Mouse (Mus musculus) stomach, embryonic 16.5 days (tissue): ENCODE measurements at regions not wholly inside any gene's neighbourhood (a gene's known extent, or its start where the extent isn't known, plus 50 kb on each side); places are given as distances from the start of the nearest gene placed in this dataset.

Experiments used
- ATAC-seq: fragments of 200-750 bp; cut with Nextera tagmentation; 2 replicates; pipeline ENCODE4 v1.8.0; 2017; ENCODE audit warnings: moderate number of reproducible peaks, moderate TSS enrichment; ENCODE audit not compliant: insufficient read depth, low FRiP score
- H3K27ac ChIP-seq: fragments of 300-500 bp; sonication (generic); 2 replicates; pipeline ENCODE4 v1.5.1; 2014; ENCODE audit warnings: low read length
- H3K27me3 ChIP-seq: fragments of 300-500 bp; sonication (generic); 2 replicates; pipeline ENCODE4 v1.6.1; 2014; ENCODE audit warnings: low read length, control low read depth, mixed read lengths; ENCODE audit not compliant: control insufficient read depth, insufficient read depth
- H3K36me3 ChIP-seq: fragments of 300-500 bp; sonication (generic); 2 replicates; pipeline ENCODE4 v1.6.1; 2014; ENCODE audit warnings: low read length; ENCODE audit not compliant: control insufficient read depth, insufficient read depth
- H3K4me1 ChIP-seq: fragments of 300-500 bp; sonication (generic); 2 replicates; pipeline ENCODE4 v1.6.1; 2014; ENCODE audit warnings: low read length, control low read depth, mixed read lengths; ENCODE audit not compliant: control insufficient read depth, insufficient read depth
- H3K4me2 ChIP-seq: fragments of 300-500 bp; sonication (generic); 2 replicates; pipeline ENCODE4 v1.6.1; 2014; ENCODE audit warnings: low read depth, low read length, mixed read lengths
- H3K4me3 ChIP-seq: fragments of 300-500 bp; sonication (generic); replicated peaks from 2 replicates; pipeline ENCODE4 v1.5.1; 2014; ENCODE audit warnings: mild to moderate bottlenecking, low read length
- H3K9ac ChIP-seq: fragments of 300-500 bp; sonication (generic); 2 replicates; pipeline ENCODE4 v1.6.1; 2014; ENCODE audit warnings: low read length
- H3K9me3 ChIP-seq: fragments of 300-500 bp; sonication (generic); replicated peaks from 2 replicates; pipeline ENCODE4 v1.6.1; 2016; ENCODE audit warnings: low read length, control low read depth; ENCODE audit not compliant: control insufficient read depth
- WGBS: fragments of 180-500 bp; shearing (Covaris S2); extraction: QIAGEN DNeasy Blood & Tissue Kit; methylation state at CpG from one replicate; pipeline ENCODE4 v1.1.7; 2014; 5-methylcytosine and 5-hydroxymethylcytosine counted together

DNA sequence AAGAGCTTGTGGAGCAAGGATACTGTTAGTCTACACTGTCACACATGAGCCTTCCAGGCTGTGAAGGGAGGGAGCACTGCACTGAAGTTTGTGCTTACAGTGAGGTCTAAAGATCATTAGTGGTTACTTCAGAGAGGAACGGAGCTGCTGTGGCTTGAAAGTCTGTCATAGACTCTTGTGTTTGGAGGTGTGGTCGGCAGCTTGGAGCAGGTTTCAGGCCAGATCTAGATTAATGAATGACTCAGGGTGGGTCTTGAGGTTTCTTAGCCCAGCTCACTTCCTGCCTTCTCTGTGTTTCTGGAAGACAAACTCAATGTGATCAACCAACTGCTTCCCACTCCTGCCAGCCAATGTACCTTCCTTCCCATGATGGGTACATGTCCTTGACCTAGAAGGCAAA lies 242.9 kb upstream of the 1700056E22Rik start:
- no peaks in the 10 kb centered on the region for H3K36me3 ChIP-seq
- peak; percentile 59; the same call in 1 of the 2 replicates for ATAC-seq
- H3K9me3 ChIP-seq: no peaks in the 10 kb centered on the region
- no peaks in the 10 kb centered on the region for H3K4me1 ChIP-seq
- H3K9ac ChIP-seq: no peak overlapping the region
- H3K27ac ChIP-seq: peak overlapping the region; percentile 38; the same call in 1 of the 2 replicates
- no peaks in the 10 kb centered on the region for H3K27me3 ChIP-seq
- H3K4me3 ChIP-seq: no peak overlapping the region
- H3K4me2 ChIP-seq: no peak overlapping the region
- 37% methylated on average over 2 of the region's 2 CpGs for WGBS

DNA sequence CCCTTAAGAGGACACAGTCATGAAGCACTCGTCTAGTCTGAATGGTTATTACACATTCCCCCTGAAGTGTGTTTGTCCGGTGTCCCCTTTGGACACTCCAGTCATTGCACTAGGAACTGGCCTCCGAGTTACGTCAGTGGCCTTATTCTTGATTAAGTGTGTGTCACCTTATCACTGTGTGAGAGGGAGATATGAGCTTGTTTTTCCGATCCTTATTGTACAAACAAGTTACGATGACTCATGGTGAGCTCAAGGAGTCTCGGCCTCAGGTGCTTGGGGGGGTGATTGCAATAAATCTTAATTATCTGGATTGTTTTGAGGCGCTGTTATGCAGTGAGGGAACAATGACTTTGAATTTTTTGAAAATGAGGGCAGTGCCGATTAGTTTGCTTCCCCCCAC lies 241.8 kb upstream of the 1700056E22Rik start:
- Histone ChIP-seq H3K4me3 (no peak overlapping the region), H3K27me3 (no peaks in the 10 kb centered on the region), H3K27ac (no peak overlapping the region), H3K4me2 (no peak overlapping the region), H3K36me3 (no peaks in the 10 kb centered on the region), H3K4me1 (no peaks in the 10 kb centered on the region), H3K9ac (no peak overlapping the region), H3K9me3 (no peaks in the 10 kb centered on the region)
- peak; percentile 73 for ATAC-seq
- 51% methylated on average over 9 of the region's 9 CpGs for WGBS

DNA sequence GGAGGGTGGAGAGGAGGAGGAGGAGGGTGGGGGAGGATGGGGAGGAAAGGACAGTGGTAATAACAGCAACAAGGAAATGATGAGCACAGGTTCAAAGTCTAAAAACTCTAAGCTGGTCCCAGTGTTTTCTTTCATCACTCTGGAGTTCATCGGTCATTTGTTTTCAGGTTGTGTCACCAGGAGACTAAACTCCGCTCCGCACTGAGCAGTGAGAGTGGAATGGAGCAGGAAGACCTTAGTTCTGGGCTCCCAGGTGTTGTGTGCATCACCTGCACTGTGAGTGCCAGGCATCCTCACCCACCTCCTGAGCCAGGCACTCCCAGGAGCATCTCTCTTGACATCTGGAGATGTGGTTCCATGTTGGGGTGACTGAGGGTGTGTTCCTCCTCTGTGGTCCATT lies 241.3 kb upstream of the 1700056E22Rik start:
- no peak overlapping the region for H3K27ac ChIP-seq
- no peaks in the 10 kb centered on the region for H3K9me3 ChIP-seq
- no peaks in the 10 kb centered on the region for H3K36me3 ChIP-seq
- no peaks in the 10 kb centered on the region for H3K27me3 ChIP-seq
- H3K4me1 ChIP-seq: no peaks in the 10 kb centered on the region
- H3K9ac ChIP-seq: no peak overlapping the region
- no peak overlapping the region for H3K4me3 ChIP-seq
- no peak overlapping the region for H3K4me2 ChIP-seq
- WGBS: 87% methylated on average over 3 of the region's 3 CpGs
- ATAC-seq: 0 out of 2 replicates have a peak, but pooled peaks have one; percentile 12

DNA sequence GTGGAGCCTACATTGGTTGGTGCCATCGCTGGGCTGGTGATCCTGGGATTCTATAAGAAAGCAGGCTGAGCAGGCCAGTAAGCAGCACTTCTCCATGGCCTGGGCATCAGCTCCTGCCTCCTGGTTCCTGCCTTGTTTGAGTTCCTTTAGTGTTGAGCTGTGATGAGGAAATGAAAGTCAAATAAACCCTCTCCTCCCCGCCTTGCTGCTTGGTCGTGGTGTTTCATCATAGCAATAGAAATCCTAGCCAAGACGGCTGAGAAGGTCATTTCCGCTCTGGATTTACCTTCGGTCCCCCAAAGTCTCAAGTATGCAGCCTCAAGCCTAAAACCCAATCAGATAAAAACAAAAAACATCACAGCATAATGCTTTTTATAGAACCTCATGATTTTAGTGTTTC lies 240.6 kb upstream of the 1700056E22Rik start:
- no peak for ATAC-seq
- no peaks in the 10 kb centered on the region for H3K4me1 ChIP-seq

DNA sequence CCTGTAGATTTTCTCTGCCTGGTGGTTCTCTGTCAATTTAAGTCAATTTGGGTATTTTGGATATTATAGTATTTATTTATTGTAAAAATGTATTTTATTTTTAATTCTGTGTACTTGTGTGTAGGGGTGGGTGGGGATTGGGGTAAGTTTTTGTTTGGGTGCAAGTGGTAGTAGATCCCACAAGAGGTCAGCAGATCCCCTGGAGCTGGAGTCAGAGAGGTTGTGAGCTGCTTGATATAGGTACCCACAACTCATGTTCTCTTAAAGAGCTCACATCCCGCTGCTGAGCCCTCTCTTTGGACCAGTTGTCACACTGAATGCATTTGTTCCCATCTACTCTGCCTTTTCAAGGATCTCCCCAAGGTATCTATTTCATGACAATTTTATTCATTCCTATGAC lies 239.6 kb upstream of the 1700056E22Rik start:
- no peaks in the 10 kb centered on the region for H3K9me3 ChIP-seq
- H3K36me3 ChIP-seq: no peaks in the 10 kb centered on the region
- H3K4me2 ChIP-seq: no peak overlapping the region
- H3K27ac ChIP-seq: no peak overlapping the region
- no peaks in the 10 kb centered on the region for H3K27me3 ChIP-seq
- WGBS: 60% methylated on average over 1 of the region's 1 CpGs
- no peaks in the 10 kb centered on the region for H3K4me1 ChIP-seq
- H3K9ac ChIP-seq: no peak overlapping the region
- no peak for ATAC-seq
- H3K4me3 ChIP-seq: no peak overlapping the region

More for the DNA sequence above, 240.6 kb upstream of the 1700056E22Rik start:
- no peaks in the 10 kb centered on the region for H3K9me3 ChIP-seq
- H3K27ac ChIP-seq: no peak overlapping the region
- 70% methylated on average over 6 of the region's 6 CpGs for WGBS
- no peak overlapping the region for H3K9ac ChIP-seq
- no peak overlapping the region for H3K4me2 ChIP-seq
- no peaks in the 10 kb centered on the region for H3K36me3 ChIP-seq
- H3K4me3 ChIP-seq: no peak overlapping the region
- no peaks in the 10 kb centered on the region for H3K27me3 ChIP-seq

DNA sequence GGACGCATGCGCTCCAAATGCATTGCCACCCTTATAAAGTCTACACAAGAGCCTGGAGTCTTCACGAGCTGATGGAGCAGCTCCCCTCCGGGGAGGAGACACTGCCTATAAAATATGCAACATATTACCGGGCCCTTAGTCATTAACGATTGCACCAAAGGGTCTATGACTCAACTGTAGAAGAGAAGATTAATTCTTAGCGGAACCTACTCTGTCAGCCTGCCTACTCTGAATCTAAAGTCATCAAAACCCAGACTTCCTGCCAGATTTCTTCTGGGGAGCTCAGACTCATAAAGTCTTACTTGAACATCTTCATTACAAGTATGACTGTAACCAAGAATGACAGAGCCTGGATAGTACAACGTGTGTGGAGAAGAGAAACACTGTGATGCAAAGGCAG lies 237.2 kb upstream of the 1700056E22Rik start:
- Histone ChIP-seq H3K27me3 (no peaks in the 10 kb centered on the region; the same call in 1 of the 2 replicates), H3K9me3 (no peaks in the 10 kb centered on the region), H3K4me1 (no peaks in the 10 kb centered on the region), H3K27ac (no peak overlapping the region), H3K36me3 (no peaks in the 10 kb centered on the region), H3K4me3 (no peak overlapping the region), H3K9ac (no peak overlapping the region), H3K4me2 (no peak overlapping the region)
- 84% methylated on average over 8 of the region's 8 CpGs for whole genome bisulfite sequencing
- no peak for ATAC-seq

DNA sequence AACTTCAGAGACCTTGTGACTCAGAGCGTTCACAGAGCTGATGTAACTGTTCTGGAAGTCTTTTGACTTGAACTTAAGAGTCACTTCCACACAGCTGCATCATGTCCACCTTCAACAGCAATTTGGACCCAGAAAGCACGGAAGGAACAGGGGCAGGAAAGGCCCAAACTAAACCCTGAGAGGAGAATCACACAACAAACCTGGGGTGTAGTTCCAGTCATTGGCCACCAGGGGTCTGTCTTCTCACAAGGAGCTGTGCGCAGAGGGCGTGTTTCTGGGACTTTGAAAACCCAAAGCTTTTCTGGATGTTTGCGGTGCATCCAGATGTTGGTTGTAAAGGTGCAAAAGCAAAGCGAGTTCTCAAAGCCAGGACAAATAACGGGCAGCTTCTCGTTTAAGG lies 231.9 kb upstream of the 1700056E22Rik start:
- no peaks in the 10 kb centered on the region for H3K4me1 ChIP-seq
- H3K4me3 ChIP-seq: no peak overlapping the region
- no peaks in the 10 kb centered on the region for H3K36me3 ChIP-seq
- peak; percentile 33; the same call in 1 of the 2 replicates for ATAC-seq
- no peak overlapping the region for H3K9ac ChIP-seq
- no peaks in the 10 kb centered on the region for H3K9me3 ChIP-seq
- H3K27ac ChIP-seq: no peak overlapping the region
- 9% methylated on average over 8 of the region's 8 CpGs for WGBS
- H3K27me3 ChIP-seq: no peaks in the 10 kb centered on the region; the same call in 1 of the 2 replicates
- H3K4me2 ChIP-seq: no peak overlapping the region

DNA sequence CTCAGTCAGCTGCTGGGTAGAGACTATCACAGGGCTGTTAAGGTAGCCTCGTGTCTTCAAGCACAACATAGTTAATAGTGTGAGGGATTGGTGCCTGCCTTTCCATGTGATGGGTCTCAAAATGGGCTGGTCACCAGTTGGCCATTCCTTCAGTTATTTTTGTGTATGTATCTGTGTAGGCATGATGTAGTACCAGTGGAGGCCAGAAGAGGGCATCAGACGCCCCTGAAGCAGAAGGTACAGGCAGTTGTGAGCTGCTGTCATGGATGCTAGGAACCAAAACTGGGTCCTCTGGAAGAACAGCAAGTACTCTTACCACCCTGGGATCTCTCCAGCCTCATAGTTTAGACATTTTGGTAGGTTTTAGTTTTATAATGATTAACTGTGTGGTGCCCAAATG lies 228.9 kb upstream of the 1700056E22Rik start:
- Histone ChIP-seq H3K4me1 (no peaks in the 10 kb centered on the region), H3K36me3 (no peaks in the 10 kb centered on the region), H3K9me3 (no peaks in the 10 kb centered on the region), H3K9ac (no peak overlapping the region), H3K4me3 (no peak overlapping the region), H3K27me3 (no peaks in the 10 kb centered on the region; the same call in 1 of the 2 replicates), H3K4me2 (no peak overlapping the region), H3K27ac (no peak overlapping the region)
- no peak for ATAC-seq
- WGBS: 56% methylated on average over 2 of the region's 2 CpGs

DNA sequence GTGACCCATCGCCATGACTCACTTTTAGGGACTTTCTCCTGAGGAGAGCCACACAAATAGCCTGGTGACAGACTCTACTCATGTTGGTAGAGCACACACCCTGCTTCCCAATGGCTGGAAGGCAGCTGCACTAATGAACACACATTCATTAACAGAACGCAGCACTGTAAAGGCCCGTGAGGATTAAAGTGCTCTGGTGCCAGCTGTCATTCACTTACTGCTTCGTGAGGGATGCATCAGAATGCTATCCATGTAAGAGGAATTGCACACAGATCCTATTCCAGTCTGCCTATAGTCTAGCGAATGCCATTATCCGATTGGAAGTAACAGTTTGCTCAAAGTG lies 227.3 kb upstream of the 1700056E22Rik start:
- 87% methylated on average over 6 of the region's 6 CpGs for WGBS
- Histone ChIP-seq H3K36me3 (no peaks in the 10 kb centered on the region), H3K27me3 (no peaks in the 10 kb centered on the region), H3K4me1 (no peaks in the 10 kb centered on the region), H3K9me3 (no peaks in the 10 kb centered on the region), H3K27ac (no peak overlapping the region), H3K9ac (no peak overlapping the region), H3K4me2 (no peak overlapping the region), H3K4me3 (no peak overlapping the region)
- ATAC-seq: no peak
